Mouse (Mus musculus): Measurements from ENCODE around the gene Arhgap23. TPM values are rescaled to one million over a fixed set of nuclear protein-coding genes. Genes with fewer than 3 reads are reported as not detected.

Gene Arhgap23
- total RNA-seq, 2 experiments from 2014 or later, result 64.4 to 78.6 TPM

GRCm38 (mm10) chr11:97499865-97500719 lies 84.8 kb downstream of the Arhgap23 start, which contains the start of gene 4933428G20Rik:
TSS of gene 4933428G20Rik (minus strand) at chr11:97500340.
- no peak for DNase-seq (ENCODE audit: extremely low spot score in 1 of 2, low spot score in 2 of 2)
- peak within 1 kb of the TSS; percentile 27 for H3K4me3 ChIP-seq
- H3K27ac ChIP-seq, result peak within 1 kb of the TSS; percentile 70
- no peak; the same call in 1 of the 2 replicates for TF ChIP-seq CTCF (IDR thresholded peaks at IDR 0.05)
- intact Hi-C loops (cut with DNase I), result no loop called here

DNA sequence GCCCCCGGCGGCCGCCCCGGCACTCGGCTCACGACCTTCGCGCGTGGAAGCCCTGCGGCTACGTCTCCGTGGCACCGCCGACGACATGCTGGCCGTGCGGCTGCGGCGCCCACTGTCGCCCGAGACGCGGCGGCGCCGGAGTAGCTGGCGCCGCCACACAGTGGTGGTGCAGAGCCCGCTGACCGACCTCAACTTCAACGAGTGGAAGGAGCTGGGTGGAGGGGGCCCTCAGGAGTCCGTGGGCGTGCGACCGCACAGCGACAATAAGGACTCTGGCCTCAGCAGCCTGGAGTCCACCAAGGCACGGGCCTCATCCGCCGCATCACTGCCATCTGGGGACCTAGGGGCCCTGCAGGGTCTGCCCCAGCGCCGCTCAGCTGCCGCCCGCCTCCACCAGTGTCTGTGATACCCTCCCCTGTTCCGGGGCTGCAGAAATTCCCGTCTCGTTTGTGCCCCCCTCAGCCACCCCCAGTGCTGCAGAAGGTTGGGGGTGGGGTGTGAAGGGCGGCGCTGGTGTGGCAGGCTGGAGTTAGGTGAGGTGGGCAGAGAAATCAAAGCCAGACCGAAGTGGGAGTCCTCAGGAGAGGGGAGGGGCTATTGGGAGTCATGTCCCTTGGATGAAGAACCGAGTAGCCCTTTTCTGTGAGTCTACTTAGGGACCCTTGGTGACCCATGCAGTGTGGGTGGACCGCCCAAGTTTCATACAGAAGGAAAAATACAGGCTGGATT lies 85.6 kb downstream of the Arhgap23 start:
- no peak for DNase-seq (ENCODE audit: extremely low spot score in 1 of 2, low spot score in 2 of 2)
- Histone ChIP-seq H3K4me3 (peak overlapping the region; percentile 21; the same call in 1 of the 2 replicates), H3K27ac (peak overlapping the region; percentile 70)
- intact Hi-C loops (cut with DNase I), result no loop called here
- TF ChIP-seq CTCF (IDR thresholded peaks at IDR 0.05), result no peak

DNA sequence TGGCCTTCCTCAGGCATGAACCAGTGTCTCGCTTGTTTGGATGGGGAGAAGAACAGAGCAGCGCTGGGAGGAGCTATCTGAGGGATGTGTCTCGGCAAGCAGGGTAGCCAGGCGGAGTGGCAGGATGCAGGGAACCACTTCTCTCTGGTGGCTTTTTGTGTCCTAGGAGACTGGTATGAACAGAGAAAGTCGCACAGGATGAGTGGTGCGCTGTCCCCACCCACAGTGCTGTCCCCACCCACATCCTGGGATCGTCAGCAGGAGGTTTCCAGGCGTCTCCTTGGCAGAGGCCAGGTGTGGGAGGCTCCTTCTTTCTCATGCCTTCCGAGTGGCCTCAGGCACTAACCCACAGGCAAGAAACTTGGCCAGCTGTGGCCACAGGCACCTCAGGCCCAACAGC lies 87.0 kb downstream of the Arhgap23 start:
- TF ChIP-seq CTCF (IDR thresholded peaks at IDR 0.05), result no peak
- no peak overlapping the region for H3K27ac ChIP-seq
- DNase-seq (ENCODE audit: extremely low spot score in 1 of 2, low spot score in 2 of 2), result peak; percentile 48 to 52
- intact Hi-C loops (cut with DNase I), result loop anchor here (1.0 kb wide), 1 partner anchor 120 kb away; no protein-coding TSS in a partner anchor
- no peak overlapping the region for H3K4me3 ChIP-seq

GRCm38 (mm10) chr11:97502846-97503245 lies 87.5 kb downstream of the Arhgap23 start:
- H3K4me3 ChIP-seq, result no peak overlapping the region
- TF ChIP-seq CTCF (IDR thresholded peaks at IDR 0.05), result no peak
- intact Hi-C loops (cut with DNase I), result loop anchor here (1.0 kb wide), 1 partner anchor 119 kb away; no protein-coding TSS in a partner anchor
- no peak for DNase-seq (ENCODE audit: extremely low spot score in 1 of 2, low spot score in 2 of 2)
- no peak overlapping the region for H3K27ac ChIP-seq

DNA sequence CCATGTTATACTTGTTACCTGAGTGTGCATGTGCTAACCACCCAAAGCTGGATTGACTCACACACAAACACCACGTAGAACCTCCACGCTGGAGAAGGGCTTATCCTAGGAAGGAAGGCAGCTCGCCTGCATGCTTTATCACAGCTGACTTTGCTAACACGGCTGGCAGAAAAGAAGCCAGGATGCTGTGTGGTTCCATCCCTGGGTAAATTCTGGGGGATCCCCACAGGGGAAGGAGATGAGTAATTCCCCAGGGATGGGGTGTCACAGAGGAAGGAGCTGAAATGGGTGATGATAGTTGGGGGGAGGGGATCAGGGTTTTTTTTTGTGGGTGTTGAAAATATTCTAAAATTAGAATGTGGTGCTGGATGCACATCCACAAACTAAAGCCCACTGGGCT lies 90.5 kb downstream of the Arhgap23 start:
- H3K27ac ChIP-seq, result no peak overlapping the region
- intact Hi-C loops (cut with DNase I), result no loop called here
- DNase-seq (ENCODE audit: extremely low spot score in 1 of 2, low spot score in 2 of 2), result no peak
- TF ChIP-seq CTCF (IDR thresholded peaks at IDR 0.05), result no peak
- no peak overlapping the region for H3K4me3 ChIP-seq

- no peak overlapping the region for H3K4me3 ChIP-seq
- DNase-seq (ENCODE audit: extremely low spot score in 1 of 2, low spot score in 2 of 2), result no peak
- TF ChIP-seq CTCF (IDR thresholded peaks at IDR 0.05), result peak; percentile 29
- intact Hi-C loops (cut with DNase I), result no loop called here
- H3K27ac ChIP-seq, result no peak overlapping the region
Observed at GRCm38 (mm10) chr11:97506331-97506730, 91.0 kb downstream of the Arhgap23 start.

- Histone ChIP-seq H3K4me3 (no peak overlapping the region), H3K27ac (no peak overlapping the region)
- intact Hi-C loops (cut with DNase I), result no loop called here
- no peak for DNase-seq (ENCODE audit: extremely low spot score in 1 of 2, low spot score in 2 of 2)
- TF ChIP-seq CTCF (IDR thresholded peaks at IDR 0.05), result no peak
Observed at GRCm38 (mm10) chr11:97508198-97508597, 92.9 kb downstream of the Arhgap23 start.

DNA sequence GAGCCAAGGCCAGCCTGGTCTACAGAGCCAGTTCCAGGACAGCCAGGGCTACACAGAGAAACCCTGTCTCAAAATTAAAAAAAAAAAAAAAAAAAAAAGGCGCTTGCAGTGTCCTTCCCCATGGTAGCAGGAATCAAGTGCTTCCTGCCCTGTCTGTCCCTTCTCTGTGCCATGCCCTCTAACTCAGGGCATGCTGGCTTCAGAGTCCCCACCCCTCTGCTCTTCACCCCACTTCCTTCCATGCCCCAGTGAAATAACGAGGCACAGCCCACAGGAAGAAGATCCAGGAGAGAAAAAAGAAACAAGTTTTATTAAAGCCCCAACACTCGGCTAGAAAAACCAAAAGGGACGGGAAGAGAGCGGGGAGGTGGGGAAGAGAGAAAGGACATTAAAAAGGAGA lies 93.7 kb downstream of the Arhgap23 start:
- DNase-seq (ENCODE audit: extremely low spot score in 1 of 2, low spot score in 2 of 2), result no peak
- TF ChIP-seq CTCF (IDR thresholded peaks at IDR 0.05), result no peak
- Histone ChIP-seq H3K4me3 (no peak overlapping the region), H3K27ac (no peak overlapping the region)
- intact Hi-C loops (cut with DNase I), result no loop called here

DNA sequence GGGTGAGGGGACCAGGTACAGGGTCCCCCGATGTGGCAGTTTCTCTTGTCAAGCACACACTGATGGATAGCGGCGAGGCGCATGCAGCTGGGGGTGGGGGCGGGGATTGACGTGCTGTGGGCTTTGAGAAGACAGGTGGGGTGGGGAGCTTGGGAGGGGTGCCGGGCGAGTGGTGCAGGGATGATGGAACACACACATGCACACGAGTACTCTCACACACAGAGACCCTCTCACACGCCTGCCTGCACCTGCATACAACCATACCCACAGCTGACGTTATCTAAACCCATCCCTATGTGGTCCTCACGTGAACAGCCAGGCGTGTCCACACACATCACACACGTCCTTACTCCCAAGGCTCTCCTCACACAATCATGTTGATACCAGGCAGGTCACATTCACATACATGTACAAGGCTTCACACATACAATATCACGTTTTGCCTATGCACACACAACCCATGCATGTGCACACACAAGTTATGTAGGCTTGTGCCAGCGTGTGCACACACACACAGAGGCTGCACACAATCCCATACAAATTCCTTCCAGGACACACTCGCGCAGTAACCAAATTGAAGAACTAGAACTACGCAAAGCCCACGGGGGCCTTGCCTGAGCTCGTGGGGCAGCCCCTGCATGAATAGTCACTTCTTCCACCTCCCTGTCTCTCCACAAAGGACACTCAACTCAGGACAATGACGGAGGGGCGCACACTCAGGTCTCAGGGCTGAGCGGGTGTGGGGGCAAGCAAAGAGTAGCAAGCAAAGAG lies 94.6 kb downstream of the Arhgap23 start:
- intact Hi-C loops (cut with DNase I), result no loop called here
- no peak for TF ChIP-seq CTCF (IDR thresholded peaks at IDR 0.05)
- DNase-seq (ENCODE audit: extremely low spot score in 1 of 2, low spot score in 2 of 2), result no peak
- H3K27ac ChIP-seq, result no peak overlapping the region
- no peak overlapping the region for H3K4me3 ChIP-seq

DNA sequence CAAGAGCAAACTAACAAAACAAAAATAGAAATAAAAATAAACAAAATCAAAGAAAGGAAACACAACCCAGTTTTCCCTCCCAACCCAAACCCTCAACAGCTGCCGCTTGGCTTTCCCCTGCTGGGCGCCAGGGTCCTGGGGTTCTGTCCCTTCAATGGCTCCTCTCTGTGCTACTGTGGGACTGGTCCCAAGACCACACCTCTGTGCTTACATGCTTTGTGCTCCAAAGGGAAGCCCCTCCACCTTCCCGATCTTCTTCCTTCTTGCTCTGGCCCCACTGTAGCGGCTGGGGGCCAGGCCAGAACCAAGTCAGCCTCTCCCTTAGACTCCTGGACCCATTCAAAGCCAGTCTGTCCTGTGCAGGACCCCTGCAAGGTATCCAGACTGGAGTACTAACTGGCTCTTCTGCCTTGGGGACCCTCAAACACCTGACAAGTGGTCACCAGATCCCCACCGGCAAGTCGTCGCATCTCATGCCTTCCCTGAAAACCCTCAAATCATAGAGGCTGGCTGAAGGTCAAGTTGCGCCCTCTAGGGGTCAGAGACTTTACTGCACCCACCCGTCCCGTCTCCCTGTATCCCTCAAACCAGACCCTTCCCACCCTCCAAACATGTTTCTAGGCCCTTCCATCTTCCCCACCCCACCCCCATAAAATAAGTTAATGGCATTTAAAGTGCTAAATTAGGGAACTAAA lies 95.8 kb downstream of the Arhgap23 start:
- intact Hi-C loops (cut with DNase I), result no loop called here
- TF ChIP-seq CTCF (IDR thresholded peaks at IDR 0.05), result peak; percentile 82
- Histone ChIP-seq H3K4me3 (no peak overlapping the region), H3K27ac (0 out of 2 replicates have a peak overlapping the region, but pooled peaks have one; percentile 1)
- DNase-seq (ENCODE audit: extremely low spot score in 1 of 2, low spot score in 2 of 2), result peak; percentile 57 to 72

Measured in left cerebral cortex, adult 2 months (tissue).